12 mouse cellular contexts compared by ENCODE assay signal in the genomic region with DNA sequence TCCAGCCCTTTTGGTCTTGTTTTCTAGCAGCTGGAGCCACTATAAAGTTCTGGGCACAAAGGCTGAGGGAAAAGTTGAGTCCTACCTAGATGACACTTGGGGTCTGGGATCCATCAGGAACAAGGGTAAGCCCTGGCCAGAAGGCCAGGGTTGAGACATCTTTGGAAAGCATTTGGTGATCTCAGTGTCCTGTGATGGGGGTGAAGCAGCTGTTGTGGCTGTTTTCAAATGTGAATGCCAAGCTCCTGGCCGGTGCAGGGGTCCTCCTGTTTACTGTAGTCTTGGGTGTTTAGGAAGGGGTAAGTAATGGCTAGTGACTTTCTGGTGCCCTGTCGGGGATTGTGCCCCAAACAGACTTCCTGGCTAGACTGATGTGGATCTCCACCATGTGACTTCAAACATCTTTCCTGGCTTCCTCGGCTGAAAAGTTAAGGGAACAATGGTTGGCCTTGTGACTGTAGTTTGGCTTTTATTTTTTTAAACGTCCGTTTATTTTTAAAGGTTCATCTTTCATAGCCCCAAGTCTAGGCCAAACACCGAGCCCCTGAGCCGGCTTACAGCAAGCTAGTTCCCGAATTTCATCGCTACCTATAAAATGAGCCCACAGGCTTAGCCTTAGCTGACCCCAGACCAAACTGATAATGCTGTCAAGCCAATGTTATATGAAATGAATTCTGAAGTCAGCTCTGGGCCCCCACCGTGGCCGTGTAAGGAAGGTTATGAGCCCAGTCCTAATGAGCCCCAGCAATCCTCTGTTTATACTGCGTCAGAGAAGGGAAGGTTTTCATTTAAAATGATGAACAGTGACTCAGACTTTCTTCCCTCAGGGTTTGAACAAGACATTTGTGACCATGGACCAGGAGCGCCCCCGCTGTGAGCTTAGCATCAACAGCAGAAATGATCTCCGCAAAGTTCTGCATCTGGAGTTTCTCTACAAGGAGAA. TPM values are rescaled to one million over a fixed set of nuclear protein-coding genes. Genes with fewer than 3 reads are reported as not detected.
DNase-seq lines count a peak whose midpoint lies in the region; ATAC-seq lines count a peak whose summit lies in the region.
"Had no signal": no experiment of that assay in that cellular context is flagged by ENCODE, and none has a peak within 500 bp of the region (broad histone marks: within the 10 kb centered on the region; RNA-seq: fewer than 3 reads in every experiment).

No protein-coding gene starts in this region.

- no peaks in the 10 kb centered on the region for H3K27me3 ChIP-seq in embryonic facial prominence, embryonic 10.5 days (replicated peaks; ENCODE audit: low read depth, poor library complexity, severe bottlenecking)
- no peaks in the 10 kb centered on the region for H3K27me3 ChIP-seq in heart, embryonic 13.5 days (replicated peaks)

- no peak overlapping the region for H3K9ac ChIP-seq in heart, embryonic 13.5 days

- no peaks in the 10 kb centered on the region for H3K9me3 ChIP-seq in embryonic facial prominence, embryonic 10.5 days
- no peaks in the 10 kb centered on the region for H3K9me3 ChIP-seq in heart, embryonic 13.5 days

- WGBS in embryonic facial prominence, embryonic 10.5 days: 47% methylated on average over 15 of the region's 15 CpGs
- WGBS in heart, embryonic 13.5 days: 71% methylated on average over 15 of the region's 15 CpGs

- peaks cover 30% of the 10 kb centered on the region for H3K36me3 ChIP-seq in embryonic facial prominence, embryonic 10.5 days (replicated peaks)
- peaks cover 11% of the 10 kb centered on the region for H3K36me3 ChIP-seq in heart, embryonic 13.5 days

- DNase-seq in gastrocnemius, postnatal 14 days: peak; percentile 29
- DNase-seq in gastrocnemius, postnatal 4 days (ENCODE audit: low spot score in 2 of 2): no peak
- DNase-seq in embryonic facial prominence, embryonic 10.5 days (ENCODE audit: low spot score): peak; percentile 62
- DNase-seq in lung, postnatal 10 days: peak; percentile 44
- DNase-seq in frontal cortex, postnatal 10 days (ENCODE audit: low spot score in 2 of 2): no peak
- no peak for DNase-seq in adrenal gland, postnatal 14 days
- DNase-seq: cerebellum, postnatal 25 days; kidney, adult 11 months; retina, postnatal 1 day had no signal

- intact Hi-C loops in gastrocnemius, postnatal 14 days (cut with DNase I; ENCODE audit: low total_unique reads): no loop called here

- no peak for ATAC-seq in heart, embryonic 13.5 days (ENCODE audit: extremely low read depth, insufficient number of reproducible peaks, low FRiP score, low TSS enrichment)
- ATAC-seq in granulocyte monocyte progenitor cell, adult 5-6 weeks (replicated peaks; ENCODE audit: poor library complexity, severe bottlenecking): no peak

- H3K4me2 ChIP-seq in heart, embryonic 13.5 days: no peak overlapping the region

- peaks cover 43% of the 10 kb centered on the region for H3K4me1 ChIP-seq in embryonic facial prominence, embryonic 10.5 days
- H3K4me1 ChIP-seq in heart, embryonic 13.5 days: peaks cover 8% of the 10 kb centered on the region

- H3K27ac ChIP-seq in embryonic facial prominence, embryonic 10.5 days (replicated peaks): peak overlapping the region; percentile 74
- H3K27ac ChIP-seq in heart, embryonic 13.5 days (replicated peaks): peak overlapping the region; percentile 30

- 0 out of 2 replicates have a peak overlapping the region, but pooled peaks have one; percentile 18 for H3K4me3 ChIP-seq in embryonic facial prominence, embryonic 10.5 days
- no peak overlapping the region for H3K4me3 ChIP-seq in heart, embryonic 13.5 days
- H3K4me3 ChIP-seq: myocyte had no signal

RNA-seq across cellular contexts. Expression of a gene that starts 7.5 kb away (rescaled TPM):
- total RNA-seq in gastrocnemius, postnatal 14 days (2021): 1 to 10 TPM; 2.6 to 3.7 TPM
- 1 to 10 TPM; 4.1 to 4.4 TPM for total RNA-seq in gastrocnemius, postnatal 4 days (2021)
- 18.7 and 24.0 TPM in 2 replicates for polyA plus RNA-seq in embryonic facial prominence, embryonic 10.5 days (2016; fragmentation: Nextera tagmentation; extraction: Ambion mirVana)
- 5.0 and 6.4 TPM in 2 replicates for polyA plus RNA-seq in heart, embryonic 13.5 days (2015; fragmentation: Nextera tagmentation; extraction: Ambion mirVana)
- total RNA-seq in granulocyte monocyte progenitor cell, adult 5-6 weeks (2014; fragmentation: Nextera tagmentation): 0.99 and 3.3 TPM in 2 replicates
- 2.4 and 3.1 TPM in 2 replicates for total RNA-seq in granulocyte monocyte progenitor cell, adult 5-6 weeks (2017)
- total RNA-seq in adrenal gland, postnatal 14 days (2021): 5.4 and 5.8 TPM in 2 replicates

RNA-seq across cellular contexts. Expression of a gene that starts 35.9 kb away (rescaled TPM):
- total RNA-seq in gastrocnemius, postnatal 14 days (2021): 1 to 10 TPM in 1 of 2 experiments, under 1 TPM in 1; 0.72 to 1.4 TPM
- total RNA-seq in gastrocnemius, postnatal 4 days (2021): not detected
- polyA plus RNA-seq in embryonic facial prominence, embryonic 10.5 days (2016; fragmentation: Nextera tagmentation; extraction: Ambion mirVana): 3.8 and 4.7 TPM in 2 replicates
- 0.32 and 0.40 TPM in 2 replicates for polyA plus RNA-seq in heart, embryonic 13.5 days (2015; fragmentation: Nextera tagmentation; extraction: Ambion mirVana)
- not detected in 2 replicates for total RNA-seq in granulocyte monocyte progenitor cell, adult 5-6 weeks (2014; fragmentation: Nextera tagmentation)
- not detected in 2 replicates for total RNA-seq in granulocyte monocyte progenitor cell, adult 5-6 weeks (2017)
- 13.3 and 25.6 TPM in 2 replicates for total RNA-seq in adrenal gland, postnatal 14 days (2021)
- polyA plus RNA-seq: myocyte had no signal

Comparison
In these comparisons a context has a peak if more than half of its experiments do, and no peak if none do; other contexts are left out.
1. DNase-seq: peak in gastrocnemius, postnatal 14 days (single experiment), embryonic facial prominence, embryonic 10.5 days (single experiment) and lung, postnatal 10 days (single experiment); none in gastrocnemius, postnatal 4 days (0 of 2), frontal cortex, postnatal 10 days (0 of 2) and adrenal gland, postnatal 14 days (single experiment).